In genomic region chr12:110598527-110598926, GRCm38 (mm10) we compare ENCODE assay signal across 8 mouse cellular contexts. TPM values are rescaled to one million over a fixed set of nuclear protein-coding genes. Genes with fewer than 3 reads are reported as not detected.
A peak's percentile ranks its signal among the peaks of the same experiment; 100 is the strongest.
DNase-seq lines count a peak whose midpoint lies in the region; ATAC-seq and TF ChIP-seq lines count a peak whose summit lies in the region.

No protein-coding gene starts in this region.

- no peak for TF ChIP-seq EP300 in heart, adult 2 months (IDR thresholded peaks at IDR 0.05; ENCODE audit: insufficient read depth, low read depth, low read length)

- no peaks in the 10 kb centered on the region for H3K9me3 ChIP-seq in heart, embryonic 11.5 days (replicated peaks; ENCODE audit: control insufficient read depth, low read length)

- no peak for ATAC-seq in heart, embryonic 11.5 days (replicated peaks; ENCODE audit: insufficient number of reproducible peaks, low FRiP score, low TSS enrichment)
- ATAC-seq in monocyte, adult 5-6 weeks (replicated peaks; ENCODE audit: insufficient number of reproducible peaks, low FRiP score, low TSS enrichment, poor library complexity, severe bottlenecking), result peak; percentile 18; the same call in 1 of the 2 replicates

- DNase-seq in heart, adult 2 months, result peak; percentile 59 to 76
- peak; percentile 85 for DNase-seq in ZHBTc4 (ENCODE audit: low read depth, low spot score)
- peak; percentile 58 to 84 for DNase-seq in heart, postnatal 10 days
- peak; percentile 41 for DNase-seq in left cerebral cortex, adult 11 months (ENCODE audit: low spot score)
- DNase-seq in testis, postnatal 10 days (ENCODE audit: low spot score), result peak; percentile 86

- no peak for TF ChIP-seq POLR2A in heart, adult 2 months (IDR thresholded peaks at IDR 0.05; ENCODE audit: insufficient read depth, low read depth, low read length)
- no peak for TF ChIP-seq POLR2A in cortical plate, adult 2 months (IDR thresholded peaks at IDR 0.05; ENCODE audit: extremely low read depth, insufficient read depth, low read length)

- peaks cover 3% of the 10 kb centered on the region for H3K79me2 ChIP-seq in heart, adult 2 months (replicated peaks; ENCODE audit: control insufficient read depth, insufficient read depth, low read length)

- H3K4me3 ChIP-seq in heart, adult 2 months, result no peak overlapping the region
- no peak overlapping the region for H3K4me3 ChIP-seq in heart, embryonic 11.5 days (ENCODE audit: low read depth, low read length)
- no peak overlapping the region for H3K4me3 ChIP-seq in cortical plate, adult 2 months (ENCODE audit: insufficient read depth, low read length)

- peak; percentile 82 for TF ChIP-seq CTCF in heart, adult 2 months (IDR thresholded peaks at IDR 0.05)
- TF ChIP-seq CTCF in cortical plate, adult 2 months (IDR thresholded peaks at IDR 0.05; ENCODE audit: extremely low read depth, insufficient read depth, low read length), result peak; percentile 71

- no peak overlapping the region for H3K4me2 ChIP-seq in heart, embryonic 11.5 days

- H3K27me3 ChIP-seq in heart, adult 2 months (ENCODE audit: control insufficient read depth, insufficient read depth, low read length), result no peaks in the 10 kb centered on the region
- peaks cover 9% of the 10 kb centered on the region for H3K27me3 ChIP-seq in heart, embryonic 11.5 days (ENCODE audit: control insufficient read depth, insufficient read depth, low read length)

- no peak overlapping the region for H3K9ac ChIP-seq in heart, adult 2 months (ENCODE audit: low read depth, low read length)
- H3K9ac ChIP-seq in heart, embryonic 11.5 days (ENCODE audit: low read depth, low read length), result no peak overlapping the region

- no peak overlapping the region for H3K27ac ChIP-seq in heart, adult 2 months
- no peak overlapping the region for H3K27ac ChIP-seq in heart, embryonic 11.5 days (ENCODE audit: low read depth, low read length)
- H3K27ac ChIP-seq in cortical plate, adult 2 months (ENCODE audit: insufficient read depth, low read length), result no peak overlapping the region

- H3K36me3 ChIP-seq in heart, adult 2 months (ENCODE audit: control insufficient read depth, insufficient read depth, low read length), result peaks cover 6% of the 10 kb centered on the region
- H3K36me3 ChIP-seq in heart, embryonic 11.5 days (ENCODE audit: control insufficient read depth, insufficient read depth, low read length), result no peaks in the 10 kb centered on the region

- H3K4me1 ChIP-seq in heart, adult 2 months (ENCODE audit: control insufficient read depth, insufficient read depth, low read length), result peaks cover 7% of the 10 kb centered on the region
- H3K4me1 ChIP-seq in heart, embryonic 11.5 days (ENCODE audit: control insufficient read depth, insufficient read depth, low read length), result peaks cover 11% of the 10 kb centered on the region
- peaks cover under 1% of the 10 kb centered on the region; the same call in 1 of the 2 replicates for H3K4me1 ChIP-seq in cortical plate, adult 2 months (ENCODE audit: control insufficient read depth, insufficient read depth, low read length)

- WGBS in heart, adult 2 months, result 15% methylated on average over 7 of the region's 7 CpGs
- WGBS in heart, embryonic 11.5 days (ENCODE audit: insufficient replicate concordance), result 13% methylated on average over 7 of the region's 7 CpGs

- intact Hi-C loops in heart, adult 2 months (cut with DNase I), result loop anchor here (2.0 kb wide), 2 partner anchors 104 to 244 kb away; partner anchors contain the start of gene Hsp90aa1
- intact Hi-C loops in heart, postnatal 10 days (cut with DNase I), result loop anchor here (1.0 to 2.0 kb wide), 2 partner anchors 104 to 245 kb away; partner anchors contain the start of gene Hsp90aa1

RNA-seq across cellular contexts. Expression of gene Dync1h1, which starts 2.7 kb away (rescaled TPM):
- total RNA-seq in heart, adult 2 months (2021), result 100 to 1,000 TPM; 111 to 135 TPM
- 168 and 180 TPM in 2 replicates for polyA plus RNA-seq in heart, adult 2 months (2012; rRNA removed)
- 45.1 and 51.0 TPM in 2 replicates for polyA plus RNA-seq in heart, embryonic 11.5 days (2014; fragmentation: Nextera tagmentation; extraction: Ambion mirVana)
- 279 and 350 TPM in 2 replicates for polyA plus RNA-seq in cortical plate, adult 2 months (2012; rRNA removed)
- total RNA-seq in heart, postnatal 10 days (2021), result 100 to 1,000 TPM; 162 to 183 TPM
- 122 to 194 TPM (median 132 TPM) in 3 replicates for total RNA-seq in monocyte, adult 5-6 weeks (2017)
